In genomic region chr3:95517493-95517898, GRCm38 (mm10) we compare ENCODE assay signal across 8 mouse cellular contexts. TPM values are rescaled to one million over a fixed set of nuclear protein-coding genes. Genes with fewer than 3 reads are reported as not detected.
DNase-seq lines count a peak whose midpoint lies in the region; ATAC-seq and TF ChIP-seq lines count a peak whose summit lies in the region.

No protein-coding gene starts in this region.

- H3K27ac ChIP-seq in thymus, adult 2 months (ENCODE audit: control insufficient read depth, insufficient read depth, low read length) = no peak overlapping the region
- 0 out of 2 replicates have a peak overlapping the region, but pooled peaks have one; percentile 24 for H3K27ac ChIP-seq in gastrocnemius, adult 2 months
- no peak overlapping the region for H3K27ac ChIP-seq in intestine, embryonic 15.5 days
- H3K27ac ChIP-seq in midbrain, embryonic 12.5 days (replicated peaks) = no peak overlapping the region
- no peak overlapping the region for H3K27ac ChIP-seq in small intestine, adult 2 months (ENCODE audit: insufficient read depth, low read depth, low read length)

- no peak overlapping the region for H3K9ac ChIP-seq in intestine, embryonic 15.5 days
- no peak overlapping the region for H3K9ac ChIP-seq in midbrain, embryonic 12.5 days (replicated peaks)

- no peak for TF ChIP-seq POLR2A in thymus, adult 2 months (IDR thresholded peaks at IDR 0.05; ENCODE audit: control insufficient read depth, extremely low read depth, insufficient read depth, low read length, poor library complexity)
- no peak for TF ChIP-seq POLR2A in small intestine, adult 2 months (IDR thresholded peaks at IDR 0.05; ENCODE audit: low read depth, low read length)

- H3K4me1 ChIP-seq in thymus, adult 2 months (replicated peaks; ENCODE audit: control insufficient read depth, insufficient read depth, low read length) = peaks cover 12% of the 10 kb centered on the region
- H3K4me1 ChIP-seq in intestine, embryonic 15.5 days (replicated peaks) = no peaks in the 10 kb centered on the region
- H3K4me1 ChIP-seq in midbrain, embryonic 12.5 days = 0 out of 2 replicates have a peak, but pooled peaks cover 5% of the 10 kb centered on the region
- peaks cover 11% of the 10 kb centered on the region for H3K4me1 ChIP-seq in small intestine, adult 2 months (ENCODE audit: control insufficient read depth, insufficient read depth, insufficient read length, low read length)

- no peak overlapping the region for H3K4me2 ChIP-seq in intestine, embryonic 15.5 days (replicated peaks)
- no peak overlapping the region for H3K4me2 ChIP-seq in midbrain, embryonic 12.5 days (replicated peaks)

- ATAC-seq in intestine, embryonic 15.5 days = peak; percentile 55; the same call in 1 of the 2 replicates
- ATAC-seq in midbrain, embryonic 12.5 days (ENCODE audit: low FRiP score, low read depth) = 0 out of 2 replicates have a peak, but pooled peaks have one; percentile 34

- no peaks in the 10 kb centered on the region for H3K27me3 ChIP-seq in thymus, adult 2 months (ENCODE audit: control insufficient read depth, insufficient read depth, low read length)
- no peaks in the 10 kb centered on the region for H3K27me3 ChIP-seq in intestine, embryonic 15.5 days (replicated peaks)
- no peaks in the 10 kb centered on the region for H3K27me3 ChIP-seq in midbrain, embryonic 12.5 days
- H3K27me3 ChIP-seq in small intestine, adult 2 months (ENCODE audit: control insufficient read depth, insufficient read depth, low read length) = no peaks in the 10 kb centered on the region

- no peaks in the 10 kb centered on the region for H3K9me3 ChIP-seq in intestine, embryonic 15.5 days
- H3K9me3 ChIP-seq in midbrain, embryonic 12.5 days = no peaks in the 10 kb centered on the region

- 39% methylated on average over 10 of the region's 10 CpGs for WGBS in thymus, adult 2 months
- WGBS in intestine, embryonic 15.5 days = 20% methylated on average over 10 of the region's 10 CpGs
- 29% methylated on average over 10 of the region's 10 CpGs for WGBS in midbrain, embryonic 12.5 days
- WGBS in small intestine, adult 2 months = 7% methylated on average over 10 of the region's 10 CpGs

- peak; percentile 64 for DNase-seq in thymus, adult 2 months
- no peak for DNase-seq in thymus, adult 18-20 months
- DNase-seq in embryo, embryonic 10 days (ENCODE audit: low spot score) = peak; percentile 73
- peak; percentile 65 for DNase-seq in gastrocnemius, adult 2 months
- DNase-seq in left cerebral cortex, postnatal 36 days (ENCODE audit: low spot score in 2 of 2) = peak; percentile 46 to 69

- intact Hi-C loops in gastrocnemius, adult 2 months (cut with DNase I) = loop anchor here (1.0 kb wide), 1 partner anchor 255 kb away; no protein-coding TSS in a partner anchor
- intact Hi-C loops in left cerebral cortex, postnatal 36 days (cut with DNase I) = loop anchor here (1.0 to 10.0 kb wide), 2 partner anchors 71 to 247 kb away; partner anchors contain the start of genes Golph3l and Tars2

- peak; percentile 55; the same call in 1 of the 2 replicates for TF ChIP-seq CTCF in thymus, adult 2 months (IDR thresholded peaks at IDR 0.05; ENCODE audit: borderline replicate concordance, control insufficient read depth, extremely low read depth, insufficient read depth, low read length, poor library complexity)
- TF ChIP-seq CTCF in gastrocnemius, adult 2 months (IDR thresholded peaks at IDR 0.05) = peak; percentile 89
- peak; percentile 97 for TF ChIP-seq CTCF in small intestine, adult 2 months (IDR thresholded peaks at IDR 0.05; ENCODE audit: extremely low read depth, insufficient read length, insufficient replicate concordance, low read depth, low read length)

- H3K36me3 ChIP-seq in thymus, adult 2 months (ENCODE audit: control insufficient read depth, insufficient read depth, low read length) = no peaks in the 10 kb centered on the region
- no peaks in the 10 kb centered on the region for H3K36me3 ChIP-seq in intestine, embryonic 15.5 days
- H3K36me3 ChIP-seq in midbrain, embryonic 12.5 days = no peaks in the 10 kb centered on the region
- no peaks in the 10 kb centered on the region for H3K36me3 ChIP-seq in small intestine, adult 2 months (ENCODE audit: control insufficient read depth, insufficient read depth, low read length)

- H3K4me3 ChIP-seq in thymus, adult 2 months (ENCODE audit: control insufficient read depth, insufficient read depth, low read length) = no peak overlapping the region
- H3K4me3 ChIP-seq in gastrocnemius, adult 2 months = no peak overlapping the region
- no peak overlapping the region for H3K4me3 ChIP-seq in intestine, embryonic 15.5 days (replicated peaks)
- H3K4me3 ChIP-seq in midbrain, embryonic 12.5 days = no peak overlapping the region
- H3K4me3 ChIP-seq in small intestine, adult 2 months (ENCODE audit: low read depth, low read length) = no peak overlapping the region

RNA-seq across cellular contexts. Expression of gene Ctss, which starts 9.1 kb away (rescaled TPM):
- 48.5 and 70.6 TPM in 2 replicates for polyA plus RNA-seq in thymus, adult 2 months (2012; rRNA removed)
- 1 to 10 TPM; 2.1 to 4.6 TPM for total RNA-seq in gastrocnemius, adult 2 months (2021)
- polyA plus RNA-seq in intestine, embryonic 15.5 days (2015; fragmentation: Nextera tagmentation; extraction: Ambion mirVana) = 28.2 and 29.6 TPM in 2 replicates
- total RNA-seq in left cerebral cortex, postnatal 36 days (2021) = 10 to 100 TPM; 55.6 to 57.8 TPM
- 10.0 and 10.1 TPM in 2 replicates for polyA plus RNA-seq in midbrain, embryonic 12.5 days (2016; fragmentation: Nextera tagmentation; extraction: Ambion mirVana)
- polyA plus RNA-seq in small intestine, adult 2 months (2012; rRNA removed) = 11.4 and 26.7 TPM in 2 replicates

RNA-seq across cellular contexts. Expression of gene Ctsk, which starts 18.4 kb away (rescaled TPM):
- 2.0 and 2.5 TPM in 2 replicates for polyA plus RNA-seq in thymus, adult 2 months (2012; rRNA removed)
- total RNA-seq in gastrocnemius, adult 2 months (2021) = 1 to 10 TPM; 3.9 to 9.0 TPM
- polyA plus RNA-seq in intestine, embryonic 15.5 days (2015; fragmentation: Nextera tagmentation; extraction: Ambion mirVana) = 8.5 and 9.5 TPM in 2 replicates
- total RNA-seq in left cerebral cortex, postnatal 36 days (2021) = 1 to 10 TPM; 4.8 to 6.9 TPM
- polyA plus RNA-seq in midbrain, embryonic 12.5 days (2016; fragmentation: Nextera tagmentation; extraction: Ambion mirVana) = 8.7 and 13.7 TPM in 2 replicates
- polyA plus RNA-seq in small intestine, adult 2 months (2012; rRNA removed) = 0.81 and 0.85 TPM in 2 replicates

RNA-seq across cellular contexts. Expression of gene Hormad1, which starts 42.0 kb away (rescaled TPM):
- not detected in 2 replicates for polyA plus RNA-seq in thymus, adult 2 months (2012; rRNA removed)
- total RNA-seq in gastrocnemius, adult 2 months (2021) = not detected
- not detected in 2 replicates for polyA plus RNA-seq in intestine, embryonic 15.5 days (2015; fragmentation: Nextera tagmentation; extraction: Ambion mirVana)
- not detected for total RNA-seq in left cerebral cortex, postnatal 36 days (2021)
- not detected in 2 replicates for polyA plus RNA-seq in midbrain, embryonic 12.5 days (2016; fragmentation: Nextera tagmentation; extraction: Ambion mirVana)
- polyA plus RNA-seq in small intestine, adult 2 months (2012; rRNA removed) = not detected in 2 replicates

Comparison
In these comparisons a context has a peak if more than half of its experiments do, and no peak if none do; other contexts are left out.
1. DNase-seq: peak in thymus, adult 2 months (single experiment), embryo, embryonic 10 days (single experiment), gastrocnemius, adult 2 months (single experiment) and left cerebral cortex, postnatal 36 days (2 of 2); none in thymus, adult 18-20 months (0 of 2).
2. Peak in every context shown above with its lines, with median percentiles within 50 percentile points of each other: CTCF ChIP-seq.